Mouse (Mus musculus) hindbrain, postnatal 0 days (tissue): Measurements from ENCODE around the gene Apoa2. TPM values are rescaled to one million over a fixed set of nuclear protein-coding genes. Genes with fewer than 3 reads are reported as not detected.

Source experiments
- ATAC-seq: fragments of 200-750 bp; cut with Nextera tagmentation; 2 replicates; pipeline ENCODE4 v1.8.0; 2017; ENCODE audit warnings: mild to moderate bottlenecking, moderate TSS enrichment, moderate library complexity
- DNase-seq: peaks from one replicate; pipeline ENCODE4 v3.0.0-alpha.2; 2015; ENCODE audit warnings: low spot score
- H3K27ac ChIP-seq: fragments of 300-500 bp; sonication (generic); 2 replicates; pipeline ENCODE4 v1.5.1; 2014; ENCODE audit warnings: mild to moderate bottlenecking
- H3K27me3 ChIP-seq: fragments of 300-500 bp; sonication (generic); 2 replicates; pipeline ENCODE4 v1.6.1; 2014; ENCODE audit warnings: low read length, mixed read lengths; ENCODE audit not compliant: insufficient read depth
- H3K36me3 ChIP-seq: fragments of 300-500 bp; sonication (generic); 2 replicates; pipeline ENCODE4 v1.6.1; 2014; ENCODE audit warnings: low read length, mixed read lengths; ENCODE audit not compliant: insufficient read depth
- H3K4me1 ChIP-seq: fragments of 300-500 bp; sonication (generic); 2 replicates; pipeline ENCODE4 v1.6.1; 2014; ENCODE audit warnings: antibody characterized with exemption, low read length, mixed read lengths; ENCODE audit not compliant: insufficient read depth
- H3K4me2 ChIP-seq: fragments of 300-500 bp; sonication (generic); 2 replicates; pipeline ENCODE4 v1.6.1; 2014; ENCODE audit warnings: low read depth, mild to moderate bottlenecking, low read length, moderate library complexity, mixed read lengths
- H3K4me3 ChIP-seq: fragments of 300-500 bp; sonication (generic); 2 replicates; pipeline ENCODE4 v1.5.1; 2014; ENCODE audit warnings: low read length
- H3K9ac ChIP-seq: fragments of 300-500 bp; sonication (generic); replicated peaks from 2 replicates; pipeline ENCODE4 v1.6.1; 2014; ENCODE audit warnings: mild to moderate bottlenecking, low read length, moderate library complexity, mixed read lengths
- H3K9me3 ChIP-seq: fragments of 300-500 bp; sonication (generic); 2 replicates; pipeline ENCODE4 v1.6.1; 2016; ENCODE audit warnings: low read length, mixed read lengths
- CTCF ChIP-seq: IDR thresholded peaks from 2 replicates; pipeline ENCODE4 v1.5.1; 2016; ENCODE audit warnings: antibody characterized with exemption, control low read depth, low read depth
- WGBS: fragments of 180-500 bp; shearing (Covaris S2); extraction: QIAGEN DNeasy Blood & Tissue Kit; methylation state at CpG from one replicate; pipeline ENCODE4 v1.1.7; 2014; 5-methylcytosine and 5-hydroxymethylcytosine counted together
- polyA plus RNA-seq: library from polyadenylated mRNA; unstranded; fragments of >200 nt; fragmentation: Nextera tagmentation; extraction: Ambion mirVana; gene quantifications from 2 replicates; pipeline ENCODE4 v1.2.1, GENCODE M21; 2015
- total RNA-seq: library from RNA; depleted of rRNA; stranded (reverse); fragments of >200 nt; gene quantifications from 2 replicates; pipeline ENCODE4 v1.2.3, GENCODE M21; 2014

Gene Apoa2
- total and polyA plus RNA-seq, 2 experiments from 2014 or later = 8.1 TPM; not detected in 1

DNA sequence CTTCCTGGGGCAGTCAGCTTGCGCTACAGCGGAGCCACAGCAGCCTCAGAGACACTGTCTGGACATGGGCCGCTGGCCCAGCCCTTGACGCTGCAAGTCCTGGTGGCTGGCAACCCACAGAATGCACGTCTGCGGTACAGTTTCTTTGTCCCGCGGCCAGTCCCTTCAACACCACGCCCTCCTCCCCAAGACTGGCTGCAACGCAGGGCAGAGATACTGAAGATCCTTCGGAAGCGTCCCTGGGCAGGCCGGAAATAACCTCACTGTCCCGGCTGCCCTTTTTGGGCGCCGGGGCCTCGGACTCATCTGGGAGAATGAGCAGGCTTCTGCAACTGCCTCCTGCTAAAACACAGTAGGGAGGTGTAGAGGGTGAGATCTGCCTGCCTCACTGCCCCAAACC, 34.1 kb downstream of the Apoa2 start:
- no peak overlapping the region for H3K27ac ChIP-seq
- 81% methylated on average over 17 of the region's 17 CpGs for WGBS
- H3K4me1 ChIP-seq = peaks cover 6% of the 10 kb centered on the region; the same call in 1 of the 2 replicates
- no peaks in the 10 kb centered on the region for H3K27me3 ChIP-seq
- TF ChIP-seq CTCF = no peak
- H3K4me2 ChIP-seq = no peak overlapping the region
- ATAC-seq (no peak), DNase-seq (no peak)
- no peak overlapping the region for H3K9ac ChIP-seq
- H3K4me3 ChIP-seq = no peak overlapping the region
- H3K36me3 ChIP-seq = no peaks in the 10 kb centered on the region
- H3K9me3 ChIP-seq = no peaks in the 10 kb centered on the region

DNA sequence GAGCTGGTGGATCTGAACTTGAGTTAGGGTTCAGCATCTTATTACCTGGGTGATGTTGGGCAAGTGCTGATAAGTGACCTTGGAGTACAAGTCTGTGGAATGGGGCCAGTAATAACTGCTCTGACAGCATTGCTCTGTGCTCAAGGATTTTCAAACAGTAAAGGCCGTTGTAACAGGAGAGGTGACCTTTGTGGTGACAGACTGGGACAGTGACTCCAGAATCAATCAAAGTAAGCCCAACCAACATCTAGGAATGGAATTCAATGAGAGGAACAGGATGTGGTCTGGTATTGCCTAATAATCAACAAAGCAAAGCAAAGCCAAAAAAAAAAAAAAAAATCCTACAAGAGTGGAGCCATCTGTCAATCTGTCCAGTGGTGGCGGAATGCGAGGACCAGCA, 35.5 kb downstream of the Apoa2 start:
- no peak overlapping the region for H3K9ac ChIP-seq
- no peak overlapping the region for H3K27ac ChIP-seq
- 87% methylated on average over 3 of the region's 3 CpGs for WGBS
- peaks cover 6% of the 10 kb centered on the region; the same call in 1 of the 2 replicates for H3K4me1 ChIP-seq
- no peak for ATAC-seq
- H3K4me3 ChIP-seq = no peak overlapping the region
- no peaks in the 10 kb centered on the region for H3K36me3 ChIP-seq
- TF ChIP-seq CTCF = no peak
- DNase-seq = no peak
- no peaks in the 10 kb centered on the region for H3K27me3 ChIP-seq
- no peaks in the 10 kb centered on the region for H3K9me3 ChIP-seq
- no peak overlapping the region for H3K4me2 ChIP-seq

DNA sequence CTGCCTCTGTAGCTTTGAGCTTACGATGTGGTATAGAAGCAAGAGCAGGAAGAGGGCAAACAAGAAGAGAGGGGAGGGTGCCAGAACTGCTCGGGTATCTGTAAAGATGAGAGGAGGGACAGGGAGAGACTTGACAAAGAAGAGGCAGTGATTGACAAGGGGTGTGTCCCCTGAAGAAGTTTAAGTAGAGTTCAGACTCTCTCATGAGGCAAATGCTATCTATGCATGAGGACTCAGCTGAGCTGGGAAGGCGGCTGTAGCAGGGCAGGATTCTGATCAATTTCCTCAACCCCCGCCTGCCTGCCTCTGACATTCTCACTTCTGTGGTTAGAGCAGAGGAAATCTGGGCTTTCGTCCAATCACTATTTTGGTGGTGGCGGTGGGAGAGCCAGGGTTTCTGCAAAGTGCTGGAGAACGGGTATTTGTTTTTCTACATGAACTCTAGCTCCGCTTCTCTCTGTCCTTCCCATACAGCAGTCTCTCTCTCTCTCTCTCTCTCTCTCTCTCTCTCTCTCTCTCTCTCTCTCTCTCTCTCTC, 37.8 kb downstream of the Apoa2 start:
- Histone ChIP-seq H3K27me3 (no peaks in the 10 kb centered on the region), H3K9ac (peak overlapping the region; percentile 41), H3K4me2 (peak overlapping the region; percentile 61), H3K4me1 (peaks cover 6% of the 10 kb centered on the region; the same call in 1 of the 2 replicates), H3K27ac (peak overlapping the region; percentile 82), H3K4me3 (peak overlapping the region; percentile 30), H3K9me3 (no peaks in the 10 kb centered on the region), H3K36me3 (no peaks in the 10 kb centered on the region)
- peak; percentile 85 for DNase-seq
- TF ChIP-seq CTCF = no peak
- peak; percentile 82 for ATAC-seq
- WGBS = under 1% methylated on average over 8 of the region's 8 CpGs

DNA sequence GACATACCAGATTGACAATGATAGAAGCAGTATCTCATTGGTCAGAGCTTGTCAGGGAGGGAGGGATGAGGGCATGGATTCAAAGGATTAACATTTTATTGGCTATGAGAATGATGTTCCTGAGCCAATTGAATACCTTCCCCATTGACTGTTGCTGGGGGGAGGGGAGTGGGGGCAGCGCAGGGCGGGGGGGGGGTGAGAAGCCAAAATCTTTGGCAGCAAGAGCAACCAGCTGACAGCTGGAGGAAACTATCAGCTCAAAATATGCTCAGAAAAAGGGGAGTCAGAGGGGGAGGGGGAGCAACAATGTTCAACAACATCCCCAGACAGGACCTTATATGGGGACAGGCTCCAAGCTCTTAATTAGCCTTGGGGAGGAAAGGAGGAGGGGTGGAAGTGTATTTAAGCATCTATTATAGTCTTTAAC, 38.3 kb downstream of the Apoa2 start:
- no peaks in the 10 kb centered on the region for H3K9me3 ChIP-seq
- peaks cover 6% of the 10 kb centered on the region; the same call in 1 of the 2 replicates for H3K4me1 ChIP-seq
- no peak for TF ChIP-seq CTCF
- ATAC-seq (peak; percentile 97), DNase-seq (peak; percentile 89)
- peak overlapping the region; percentile 82 for H3K27ac ChIP-seq
- no peaks in the 10 kb centered on the region for H3K36me3 ChIP-seq
- no peak overlapping the region for H3K9ac ChIP-seq
- peak overlapping the region; percentile 61 for H3K4me2 ChIP-seq
- no peaks in the 10 kb centered on the region for H3K27me3 ChIP-seq
- 4% methylated on average over 2 of the region's 2 CpGs for WGBS
- peak overlapping the region; percentile 30; the same call in 1 of the 2 replicates for H3K4me3 ChIP-seq

DNA sequence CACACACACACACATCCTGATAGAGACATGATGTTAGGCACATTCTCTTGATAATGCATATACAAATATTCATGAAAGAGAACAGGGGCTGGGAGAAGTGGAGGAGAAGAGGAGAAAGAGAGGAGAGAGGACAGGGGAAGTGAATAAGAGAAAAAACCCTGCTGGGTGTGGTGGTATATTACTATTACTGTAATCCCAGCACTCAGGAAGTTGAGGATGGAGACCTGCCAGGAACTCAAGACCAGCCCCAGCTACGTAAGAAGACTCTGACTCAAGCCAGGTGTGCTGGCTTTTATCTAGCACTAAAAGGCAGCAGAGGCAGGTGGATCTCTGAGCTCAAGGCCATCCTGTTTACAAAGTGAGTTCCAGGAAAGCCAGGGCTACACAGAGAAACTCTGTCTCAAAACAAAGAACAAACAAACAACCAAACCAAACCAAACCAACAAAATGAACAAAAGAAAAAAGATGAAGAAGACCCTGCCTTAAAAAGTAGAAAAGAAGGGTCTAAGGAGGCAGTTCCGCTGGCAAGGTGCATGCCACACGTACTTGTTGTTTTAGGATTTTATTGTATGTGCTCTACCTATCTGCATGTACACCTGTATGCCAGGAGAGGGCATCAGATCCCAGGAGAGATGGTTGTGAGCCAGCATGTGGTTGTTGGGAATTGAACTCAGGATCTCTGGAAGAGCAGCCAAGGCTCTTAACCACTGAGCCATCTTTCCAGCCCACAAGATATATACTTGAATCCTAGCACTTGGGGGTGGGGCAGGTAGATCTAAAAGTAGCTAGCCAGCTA, 39.0 kb downstream of the Apoa2 start:
- Histone ChIP-seq H3K27me3 (no peaks in the 10 kb centered on the region), H3K27ac (peak overlapping the region; percentile 63), H3K9me3 (no peaks in the 10 kb centered on the region), H3K4me2 (peak overlapping the region; percentile 61), H3K4me3 (no peak overlapping the region), H3K9ac (no peak overlapping the region), H3K36me3 (no peaks in the 10 kb centered on the region), H3K4me1 (peaks cover 6% of the 10 kb centered on the region; the same call in 1 of the 2 replicates)
- WGBS = 71% methylated on average over 3 of the region's 3 CpGs
- no peak for DNase-seq
- ATAC-seq = no peak
- TF ChIP-seq CTCF = no peak; the same call in 1 of the 2 replicates

DNA sequence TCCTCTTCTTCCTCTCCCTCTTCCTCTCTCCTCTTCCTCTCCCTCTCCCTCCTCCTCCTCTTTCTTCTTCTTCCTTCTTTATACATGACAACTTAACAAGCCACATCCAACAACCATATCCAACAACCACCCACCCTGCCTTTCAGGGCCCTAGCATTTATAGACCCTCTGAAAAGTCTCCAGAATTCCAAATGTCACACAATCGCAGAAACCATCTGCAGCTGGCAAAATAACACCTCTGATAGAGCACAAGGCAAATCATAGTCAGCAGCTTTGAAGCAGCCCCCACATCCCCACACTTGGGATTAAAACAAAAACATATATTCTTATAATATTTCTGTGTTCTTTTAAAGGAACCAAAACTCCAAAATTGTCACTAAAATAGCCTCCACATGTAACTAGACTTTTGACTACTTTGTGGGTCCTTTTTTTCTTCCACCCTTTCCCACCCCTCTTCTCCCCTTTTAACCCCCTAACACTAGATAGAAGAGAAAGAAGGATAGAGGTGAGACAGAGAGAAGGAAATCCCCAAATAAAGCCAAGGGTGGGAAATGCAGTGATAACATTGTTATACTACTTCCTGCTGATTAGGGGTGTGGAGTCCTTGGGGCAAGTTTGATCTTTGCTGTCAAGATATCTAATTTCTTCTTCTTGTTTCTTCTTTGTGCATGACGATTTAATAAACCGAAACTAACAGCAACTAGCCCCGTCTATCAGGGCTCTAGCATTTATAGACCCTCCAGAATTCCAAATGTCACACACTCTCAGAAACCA, 41.3 kb downstream of the Apoa2 start:
- Histone ChIP-seq H3K36me3 (no peaks in the 10 kb centered on the region), H3K4me1 (peaks cover 10% of the 10 kb centered on the region; the same call in 1 of the 2 replicates), H3K4me3 (no peak overlapping the region), H3K27ac (no peak overlapping the region), H3K9me3 (no peaks in the 10 kb centered on the region), H3K27me3 (no peaks in the 10 kb centered on the region), H3K4me2 (no peak overlapping the region), H3K9ac (no peak overlapping the region)
- 68% methylated on average over 4 of the region's 4 CpGs for WGBS
- no peak for ATAC-seq
- no peak for DNase-seq
- no peak for TF ChIP-seq CTCF
